Mouse (Mus musculus): ENCODE data around the gene A930018P22Rik.

A930018P22Rik gene

GRCm38 (mm10) chr2:104117173-104117572 lies 5.4 kb upstream of the A930018P22Rik start:
- in situ Hi-C loops (cut with MboI, MseI), result loop anchor here in 1 of 2 experiments (10.0 kb wide), 1 partner anchor 672 kb away; no protein-coding TSS in a partner anchor

- in situ Hi-C loops (cut with MboI, MseI), result loop anchor here in 1 of 2 experiments (10.0 kb wide), 1 partner anchor 674 kb away; no protein-coding TSS in a partner anchor
Observed at GRCm38 (mm10) chr2:104119097-104119496, 3.5 kb upstream of the A930018P22Rik start.

DNA sequence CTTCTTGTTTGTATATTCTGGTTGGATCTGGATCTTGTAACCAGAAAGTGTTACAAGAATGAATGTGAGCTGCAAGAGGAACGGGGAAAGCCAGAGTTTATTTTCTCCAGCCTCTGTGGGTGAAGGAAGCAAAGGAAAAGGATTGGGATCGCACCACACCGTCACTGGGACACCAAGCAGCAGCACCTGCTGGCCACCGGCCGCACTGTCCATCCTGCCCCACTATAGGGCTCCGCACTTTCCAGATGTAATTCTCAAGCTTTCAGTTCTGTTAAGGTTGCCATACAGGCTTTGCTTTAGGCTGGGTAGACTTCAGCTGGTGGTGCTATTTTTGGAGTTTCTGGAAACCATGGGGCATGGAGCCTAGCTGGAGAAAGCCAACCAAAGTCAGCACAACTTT lies 2.3 kb upstream of the A930018P22Rik start:
- in situ Hi-C loops (cut with MboI, MseI), result no loop called here

GRCm38 (mm10) chr2:104121681-104122504 lies 676 bp upstream of the A930018P22Rik start:
- in situ Hi-C loops (cut with MboI, MseI), result no loop called here

DNA sequence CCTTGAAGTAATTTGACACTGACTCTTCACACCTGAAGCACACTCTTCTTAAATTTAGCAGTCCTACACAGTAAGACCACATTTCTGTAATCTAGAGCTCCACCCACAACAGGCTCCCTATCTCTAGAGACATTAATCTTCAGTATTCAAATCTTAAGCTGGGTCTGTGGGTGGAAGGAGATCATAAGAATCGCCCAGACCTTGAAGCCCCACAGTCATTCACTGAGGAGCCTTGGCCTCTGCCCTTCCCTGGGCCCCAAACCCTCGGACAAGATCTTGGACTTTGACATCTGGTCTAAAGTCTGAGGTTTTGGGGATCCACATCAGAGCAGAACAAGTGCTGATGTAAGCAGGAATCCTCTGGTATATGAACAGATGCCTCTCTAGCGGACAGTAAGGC lies 971 bp downstream of the A930018P22Rik start:
- in situ Hi-C loops (cut with MboI, MseI), result no loop called here

- in situ Hi-C loops (cut with MboI, MseI), result no loop called here
Observed at GRCm38 (mm10) chr2:104124071-104124470, 1.5 kb downstream of the A930018P22Rik start.

DNA sequence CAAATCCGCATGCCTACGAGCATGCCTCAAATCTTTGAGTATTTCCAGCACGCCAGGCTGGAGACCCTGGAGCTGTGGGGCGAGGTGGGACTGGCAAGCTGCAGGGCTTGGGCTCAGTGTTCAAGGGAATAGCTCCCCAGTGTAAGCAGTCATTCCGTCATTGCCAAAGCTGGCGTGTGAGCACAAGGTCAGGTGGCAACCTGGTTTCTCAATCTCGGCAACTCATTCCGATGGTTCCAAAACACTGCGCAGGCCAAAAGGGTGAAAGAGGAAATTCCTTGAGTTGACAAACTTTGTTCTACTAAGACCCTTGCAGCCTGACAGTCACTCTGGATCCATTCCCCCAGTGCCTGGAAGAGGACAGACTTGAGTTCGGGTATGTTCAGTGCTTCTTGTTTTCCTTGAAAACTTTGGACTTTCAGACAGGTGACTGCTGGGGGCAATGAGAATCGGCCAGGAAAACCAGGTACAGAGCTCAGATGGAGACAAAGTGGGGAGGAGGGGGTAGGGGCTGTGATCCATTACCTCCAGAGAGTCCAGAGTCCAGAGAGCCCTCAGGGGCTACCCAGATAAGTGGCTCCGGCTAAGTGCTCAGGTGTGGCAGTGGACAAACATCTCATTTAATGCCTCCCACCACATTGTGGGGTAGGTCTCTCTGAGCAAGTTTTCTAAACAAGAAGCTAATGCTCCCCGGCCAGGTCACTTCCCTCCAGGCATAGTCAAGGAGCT lies 6.4 kb downstream of the A930018P22Rik start:
- in situ Hi-C loops (cut with MboI, MseI), result loop anchor here in 1 of 2 experiments (5.0 kb wide), 1 partner anchor 458 kb away; no protein-coding TSS in a partner anchor

- in situ Hi-C loops (cut with MboI, MseI), result loop anchor here in 1 of 2 experiments (5.0 kb wide), 1 partner anchor 282 kb away; the partner anchor contains the start of gene D430041D05Rik
Observed at GRCm38 (mm10) chr2:104130165-104130564, 7.6 kb downstream of the A930018P22Rik start.

DNA sequence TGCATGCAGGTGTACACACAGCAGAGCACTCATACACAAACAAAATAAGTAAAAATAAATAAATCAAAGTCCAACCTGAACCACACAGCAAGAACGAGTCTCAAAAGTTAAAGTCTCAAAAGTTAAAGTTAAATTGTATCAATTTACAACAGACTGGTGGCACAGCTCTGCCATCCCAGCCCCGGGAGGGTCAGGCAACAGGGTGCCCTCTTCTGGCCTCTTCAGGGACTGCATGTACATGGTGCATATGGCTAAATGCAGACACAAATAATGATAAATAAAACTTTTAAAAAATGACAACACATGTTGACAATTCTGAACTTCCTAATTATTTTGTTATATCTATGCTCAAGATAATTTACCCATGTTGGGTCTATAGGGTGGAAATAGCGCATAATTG lies 8.4 kb downstream of the A930018P22Rik start:
- in situ Hi-C loops (cut with MboI, MseI), result loop anchor here in 1 of 2 experiments (5.0 kb wide), 1 partner anchor 281 kb away; the partner anchor contains the start of gene D430041D05Rik

GRCm38 (mm10) chr2:104132266-104132859 lies 9.8 kb downstream of the A930018P22Rik start:
- in situ Hi-C loops (cut with MboI, MseI), result loop anchor here in 1 of 2 experiments (5.0 kb wide), 1 partner anchor 280 kb away; the partner anchor contains the start of gene D430041D05Rik

- in situ Hi-C loops (cut with MboI, MseI), result loop anchor here in 1 of 2 experiments (5.0 kb wide), 1 partner anchor 279 kb away; the partner anchor contains the start of gene D430041D05Rik
Observed at GRCm38 (mm10) chr2:104133042-104133810, 10.7 kb downstream of the A930018P22Rik start.

- in situ Hi-C loops (cut with MboI, MseI), result loop anchor here (5.0 kb wide), 2 partner anchors 278 to 443 kb away; partner anchors contain the start of gene D430041D05Rik (in 1 of the 2)
Observed at GRCm38 (mm10) chr2:104134150-104135056, 11.8 kb downstream of the A930018P22Rik start.

DNA sequence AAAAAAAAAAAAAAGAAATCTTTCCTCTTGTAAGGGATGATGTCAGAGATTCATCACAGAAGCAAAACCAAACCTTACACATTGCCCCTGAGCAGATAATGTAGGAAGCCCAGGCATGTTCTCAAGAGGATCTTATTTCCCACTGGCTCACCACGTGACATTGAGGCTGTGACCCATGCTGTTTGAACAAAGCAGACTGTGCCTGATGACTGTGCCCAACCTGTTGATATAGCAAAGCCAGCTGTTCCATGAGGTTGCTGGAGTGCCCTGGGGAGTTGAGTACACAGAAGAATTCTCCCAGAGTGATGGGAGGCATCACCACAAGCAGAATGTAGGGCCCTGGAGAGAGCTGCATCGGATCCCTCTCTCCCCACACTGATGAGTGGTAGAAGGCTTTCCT lies 13.4 kb downstream of the A930018P22Rik start:
- in situ Hi-C loops (cut with MboI, MseI), result loop anchor here in 1 of 2 experiments (5.0 kb wide), 1 partner anchor 441 kb away; no protein-coding TSS in a partner anchor

- in situ Hi-C loops (cut with MboI, MseI), result no loop called here
Observed at GRCm38 (mm10) chr2:104142140-104142539, 19.6 kb downstream of the A930018P22Rik start.

DNA sequence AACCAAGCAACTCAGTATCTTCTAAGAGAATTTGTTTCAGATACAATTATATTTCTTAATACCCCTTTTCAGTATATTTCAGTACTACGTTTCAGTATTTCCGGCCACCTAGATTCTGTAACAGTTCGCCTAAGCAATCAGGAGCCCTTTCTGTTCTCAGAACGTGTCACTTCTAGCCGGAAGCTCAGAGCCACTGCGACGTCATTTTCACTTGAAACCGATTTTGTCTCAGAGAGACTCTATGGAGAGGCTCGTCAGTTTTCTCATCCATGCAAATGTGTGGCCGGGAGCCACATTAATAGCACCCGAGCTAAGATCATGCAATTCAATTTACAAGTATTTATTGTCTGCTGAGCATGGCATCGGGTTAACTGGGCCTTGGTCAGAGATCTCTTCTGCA lies 21.4 kb downstream of the A930018P22Rik start:
- in situ Hi-C loops (cut with MboI, MseI), result no loop called here

DNA sequence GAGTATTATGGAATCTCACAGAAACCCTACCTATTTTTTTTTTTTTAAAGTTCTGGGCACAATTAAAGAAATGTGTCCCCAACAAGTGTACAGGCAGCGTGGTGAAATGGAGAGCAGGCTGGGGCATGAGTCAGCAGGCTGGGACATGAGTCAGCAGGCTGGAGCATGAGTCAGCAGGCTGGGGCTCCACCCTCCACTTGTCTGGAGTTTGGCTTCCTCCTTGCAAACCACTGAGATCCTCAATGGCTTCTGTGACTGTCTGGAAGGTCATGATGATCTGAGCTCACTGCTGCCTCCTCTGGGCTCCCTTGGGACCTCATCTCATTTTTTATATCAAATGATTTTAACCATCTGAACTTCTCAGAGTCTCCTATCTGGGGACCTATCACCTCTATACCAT lies 23.4 kb downstream of the A930018P22Rik start:
- in situ Hi-C loops (cut with MboI, MseI), result loop anchor here in 1 of 2 experiments (5.0 kb wide), 1 partner anchor 266 kb away; the partner anchor contains the start of gene D430041D05Rik

DNA sequence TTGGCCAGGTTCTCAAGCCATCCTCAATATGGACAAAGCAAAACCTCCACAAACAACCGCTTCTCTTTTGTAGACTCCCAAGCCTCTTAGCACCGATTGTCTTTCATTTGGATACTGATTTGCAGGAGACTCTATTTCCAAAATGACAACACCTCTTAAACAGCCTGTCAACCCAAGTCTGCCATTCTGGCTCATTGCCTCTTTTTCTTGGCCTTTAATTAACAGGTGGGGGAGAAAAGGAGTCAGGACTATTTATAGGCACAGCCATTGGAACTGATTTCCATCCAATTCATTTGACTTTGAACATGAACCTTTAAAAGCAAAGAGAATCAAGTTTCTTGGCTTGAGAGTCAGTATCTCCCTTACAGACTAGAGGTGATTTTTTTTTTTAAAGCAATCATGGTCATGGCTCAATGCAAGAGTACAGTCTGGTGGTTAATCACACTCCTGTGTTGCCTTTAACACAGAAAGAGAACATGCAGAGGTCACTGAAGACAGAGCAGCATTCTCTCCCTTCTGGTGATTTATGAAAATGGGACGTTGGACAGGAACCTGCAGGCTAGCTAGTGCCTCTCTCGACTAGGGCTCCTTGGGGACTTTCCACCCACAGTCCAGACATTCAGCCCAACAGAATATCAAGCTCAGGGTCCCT lies 25.5 kb downstream of the A930018P22Rik start:
- in situ Hi-C loops (cut with MboI, MseI), result loop anchor here in 1 of 2 experiments (5.0 kb wide), 1 partner anchor 264 kb away; the partner anchor contains the start of gene D430041D05Rik

DNA sequence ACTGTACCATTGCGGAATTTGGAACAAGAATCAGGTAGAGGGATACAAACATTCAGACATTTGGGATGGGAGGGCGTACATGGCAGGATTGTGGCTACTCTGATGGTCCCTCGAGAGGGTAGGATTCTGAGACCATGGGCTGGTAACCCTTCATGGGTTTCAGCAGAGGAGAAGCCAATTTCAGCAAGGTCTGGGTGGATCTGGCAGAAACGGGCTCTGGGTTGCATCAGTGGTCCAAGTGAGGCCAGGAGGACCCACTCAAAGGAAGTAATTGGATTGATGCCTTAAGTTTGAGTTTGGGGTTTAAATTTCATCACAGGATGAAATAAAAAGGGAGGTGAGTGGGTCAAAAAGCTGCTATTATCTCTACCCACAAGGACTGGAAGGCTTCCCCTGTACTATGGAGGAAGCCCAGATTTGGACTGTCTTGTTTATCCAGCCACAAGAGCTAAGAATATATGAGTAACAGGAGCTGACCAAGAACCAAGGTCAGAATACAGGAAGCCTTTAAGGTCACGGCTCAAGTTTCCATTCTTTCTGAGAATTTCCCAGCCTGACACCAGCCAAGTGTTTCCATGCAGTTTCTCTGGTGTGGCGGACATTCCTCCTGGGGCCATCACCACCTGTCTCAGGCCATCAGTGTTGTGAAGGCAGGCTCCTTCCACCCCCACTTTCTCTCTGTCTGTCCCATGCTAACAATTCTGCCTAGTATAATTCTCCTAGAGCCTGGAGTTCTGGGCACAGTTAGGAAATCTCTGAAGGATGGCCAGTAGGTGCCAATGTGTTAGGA lies 28.2 kb downstream of the A930018P22Rik start:
- in situ Hi-C loops (cut with MboI, MseI), result loop anchor here in 1 of 2 experiments (25.0 kb wide), 1 partner anchor 1536 kb away; no protein-coding TSS in a partner anchor

Data from T-helper 17 cell (primary cell).